Mouse (Mus musculus): ENCODE results near the gene Ift80. TPM values are rescaled to one million over a fixed set of nuclear protein-coding genes. Genes with fewer than 3 reads are reported as not detected.
"Not testable (repeated sequence)": the region's sequence is repeated elsewhere in the genome, so short reads cannot be mapped to it uniquely, and the experiment has no call there.

Ift80 gene
- polyA plus RNA-seq, 1 experiment = 4.4 TPM

GRCm38 (mm10) chr3:68948918-68949317, 55.5 kb downstream of the Ift80 start:
- DNase-seq = no peak
- Histone ChIP-seq H3K4me1 (ENCODE audit: control insufficient read depth, insufficient read depth, low read length) (no peaks in the 10 kb centered on the region), H3K4me3 (replicated peaks; ENCODE audit: extremely low read depth, low read depth, low read length) (no peak overlapping the region)
- TF ChIP-seq POLR2A (IDR thresholded peaks at IDR 0.05; ENCODE audit: borderline replicate concordance, extremely low read depth, low read depth, low read length) = no peak
- no peak for TF ChIP-seq CTCF (IDR thresholded peaks at IDR 0.05; ENCODE audit: insufficient read depth, low read length)
- 72% methylated on average over 2 of the region's 2 CpGs for WGBS

- no peak for DNase-seq
- Histone ChIP-seq H3K4me3 (replicated peaks; ENCODE audit: extremely low read depth, low read depth, low read length) (no peak overlapping the region), H3K4me1 (ENCODE audit: control insufficient read depth, insufficient read depth, low read length) (no peaks in the 10 kb centered on the region)
- TF ChIP-seq POLR2A (IDR thresholded peaks at IDR 0.05; ENCODE audit: borderline replicate concordance, extremely low read depth, low read depth, low read length) (no peak), CTCF (IDR thresholded peaks at IDR 0.05; ENCODE audit: insufficient read depth, low read length) (no peak)
- 95% methylated on average over 6 of the region's 6 CpGs for WGBS
Observed at GRCm38 (mm10) chr3:68941867-68942266, 62.5 kb downstream of the Ift80 start.

- H3K4me3 ChIP-seq (replicated peaks; ENCODE audit: extremely low read depth, low read depth, low read length) = no peak overlapping the region
- 92% methylated on average over 2 of the region's 2 CpGs for WGBS
Observed at GRCm38 (mm10) chr3:68940311-68940710, 64.1 kb downstream of the Ift80 start.

GRCm38 (mm10) chr3:68939312-68939711, 65.1 kb downstream of the Ift80 start:
- DNase-seq = no peak
- WGBS = 95% methylated on average over 7 of the region's 7 CpGs
- no peaks in the 10 kb centered on the region for H3K4me1 ChIP-seq (ENCODE audit: control insufficient read depth, insufficient read depth, low read length)
- no peak overlapping the region for H3K4me3 ChIP-seq (replicated peaks; ENCODE audit: extremely low read depth, low read depth, low read length)
- TF ChIP-seq POLR2A (IDR thresholded peaks at IDR 0.05; ENCODE audit: borderline replicate concordance, extremely low read depth, low read depth, low read length) = no peak
- TF ChIP-seq CTCF (IDR thresholded peaks at IDR 0.05; ENCODE audit: insufficient read depth, low read length) = no peak

More at GRCm38 (mm10) chr3:68940311-68940710, 64.1 kb downstream of the Ift80 start:
- TF ChIP-seq POLR2A (IDR thresholded peaks at IDR 0.05; ENCODE audit: borderline replicate concordance, extremely low read depth, low read depth, low read length) (no peak), CTCF (IDR thresholded peaks at IDR 0.05; ENCODE audit: insufficient read depth, low read length) (no peak)
- H3K4me1 ChIP-seq (ENCODE audit: control insufficient read depth, insufficient read depth, low read length) = no peaks in the 10 kb centered on the region
- DNase-seq = no peak

GRCm38 (mm10) chr3:68936709-68937108, 67.7 kb downstream of the Ift80 start:
- WGBS = 82% methylated on average over 3 of the region's 3 CpGs
- H3K4me1 ChIP-seq (ENCODE audit: control insufficient read depth, insufficient read depth, low read length) = no peaks in the 10 kb centered on the region
- no peak for TF ChIP-seq CTCF (IDR thresholded peaks at IDR 0.05; ENCODE audit: insufficient read depth, low read length)
- TF ChIP-seq POLR2A (IDR thresholded peaks at IDR 0.05; ENCODE audit: borderline replicate concordance, extremely low read depth, low read depth, low read length) = no peak
- H3K4me3 ChIP-seq (replicated peaks; ENCODE audit: extremely low read depth, low read depth, low read length) = no peak overlapping the region
- DNase-seq = no peak

- DNase-seq = no peak
- Histone ChIP-seq H3K4me3 (replicated peaks; ENCODE audit: extremely low read depth, low read depth, low read length) (no peak overlapping the region), H3K4me1 (ENCODE audit: control insufficient read depth, insufficient read depth, low read length) (no peaks in the 10 kb centered on the region)
- TF ChIP-seq POLR2A (IDR thresholded peaks at IDR 0.05; ENCODE audit: borderline replicate concordance, extremely low read depth, low read depth, low read length) = no peak
- TF ChIP-seq CTCF (IDR thresholded peaks at IDR 0.05; ENCODE audit: insufficient read depth, low read length) = 0 out of 2 replicates have a peak, but pooled peaks have one; percentile 18
- WGBS = 96% methylated on average over 1 of the region's 1 CpGs
Observed at GRCm38 (mm10) chr3:68935498-68935897, 68.9 kb downstream of the Ift80 start.

GRCm38 (mm10) chr3:68934259-68934658, 70.1 kb downstream of the Ift80 start:
- DNase-seq = no peak
- H3K4me3 ChIP-seq (replicated peaks; ENCODE audit: extremely low read depth, low read depth, low read length) = no peak overlapping the region
- H3K4me1 ChIP-seq (ENCODE audit: control insufficient read depth, insufficient read depth, low read length) = no peaks in the 10 kb centered on the region
- 78% methylated on average over 7 of the region's 7 CpGs for WGBS
- TF ChIP-seq CTCF (IDR thresholded peaks at IDR 0.05; ENCODE audit: insufficient read depth, low read length) (no peak), POLR2A (IDR thresholded peaks at IDR 0.05; ENCODE audit: borderline replicate concordance, extremely low read depth, low read depth, low read length) (no peak)

- TF ChIP-seq POLR2A (IDR thresholded peaks at IDR 0.05; ENCODE audit: borderline replicate concordance, extremely low read depth, low read depth, low read length) (no peak), CTCF (IDR thresholded peaks at IDR 0.05; ENCODE audit: insufficient read depth, low read length) (no peak)
- no peak overlapping the region for H3K4me3 ChIP-seq (replicated peaks; ENCODE audit: extremely low read depth, low read depth, low read length)
- 76% methylated on average over 9 of the region's 9 CpGs for WGBS
- no peak for DNase-seq
- H3K4me1 ChIP-seq (ENCODE audit: control insufficient read depth, insufficient read depth, low read length) = no peaks in the 10 kb centered on the region
Observed at GRCm38 (mm10) chr3:68928619-68929018, 75.8 kb downstream of the Ift80 start.

- H3K4me1 ChIP-seq (ENCODE audit: control insufficient read depth, insufficient read depth, low read length) = no peaks in the 10 kb centered on the region
- H3K4me3 ChIP-seq (replicated peaks; ENCODE audit: extremely low read depth, low read depth, low read length) = no peak overlapping the region
- TF ChIP-seq POLR2A (IDR thresholded peaks at IDR 0.05; ENCODE audit: borderline replicate concordance, extremely low read depth, low read depth, low read length) (no peak), CTCF (IDR thresholded peaks at IDR 0.05; ENCODE audit: insufficient read depth, low read length) (no peak)
- DNase-seq = no peak
- 84% methylated on average over 4 of the region's 4 CpGs for WGBS
Observed at GRCm38 (mm10) chr3:68907509-68907908, 96.9 kb downstream of the Ift80 start.

- no peaks in the 10 kb centered on the region for H3K4me1 ChIP-seq (ENCODE audit: control insufficient read depth, insufficient read depth, low read length)
- 55% methylated on average over 2 of the region's 2 CpGs for WGBS
- DNase-seq = no peak
- TF ChIP-seq POLR2A (IDR thresholded peaks at IDR 0.05; ENCODE audit: borderline replicate concordance, extremely low read depth, low read depth, low read length) = no peak
- no peak for TF ChIP-seq CTCF (IDR thresholded peaks at IDR 0.05; ENCODE audit: insufficient read depth, low read length)
- H3K4me3 ChIP-seq (replicated peaks; ENCODE audit: extremely low read depth, low read depth, low read length) = no peak overlapping the region
Observed at GRCm38 (mm10) chr3:68904902-68905778, 99.2 kb downstream of the Ift80 start.

GRCm38 (mm10) chr3:68902636-68903035, 101.7 kb downstream of the Ift80 start:
- not testable (repeated sequence) for DNase-seq; H3K4me1 ChIP-seq (ENCODE audit: control insufficient read depth, insufficient read depth, low read length); H3K4me3 ChIP-seq (replicated peaks; ENCODE audit: extremely low read depth, low read depth, low read length)
- 96% methylated on average over 20 of the region's 20 CpGs for WGBS
